Mouse (Mus musculus) stomach, postnatal 0 days (tissue): ENCODE data around the gene Rps12. TPM values are rescaled to one million over a fixed set of nuclear protein-coding genes. Genes with fewer than 3 reads are reported as not detected.

Source experiments
- ATAC-seq: fragments of 200-750 bp; cut with Nextera tagmentation; 2 replicates; pipeline ENCODE4 v1.8.0; 2017; ENCODE audit not compliant: low FRiP score, low TSS enrichment
- DNase-seq: peaks from one replicate; pipeline ENCODE4 v3.0.0-alpha.2; 2016; ENCODE audit warnings: low spot score
- H3K27ac ChIP-seq: fragments of 300-500 bp; sonication (generic); replicated peaks from 2 replicates; pipeline ENCODE4 v1.5.1; 2014; ENCODE audit warnings: mild to moderate bottlenecking, control low read depth
- H3K27me3 ChIP-seq: fragments of 300-500 bp; sonication (generic); 2 replicates; pipeline ENCODE4 v1.6.1; 2014; ENCODE audit warnings: low read length; ENCODE audit not compliant: control insufficient read depth, insufficient read depth
- H3K36me3 ChIP-seq: fragments of 300-500 bp; sonication (generic); 2 replicates; pipeline ENCODE4 v1.6.1; 2014; ENCODE audit warnings: low read length, mixed read lengths; ENCODE audit not compliant: control insufficient read depth, insufficient read depth
- H3K4me1 ChIP-seq: fragments of 300-500 bp; sonication (generic); replicated peaks from 2 replicates; pipeline ENCODE4 v1.6.1; 2014; ENCODE audit warnings: antibody characterized with exemption; ENCODE audit not compliant: control insufficient read depth, insufficient read depth
- H3K4me2 ChIP-seq: fragments of 300-500 bp; sonication (generic); replicated peaks from 2 replicates; pipeline ENCODE4 v1.6.1; 2014; ENCODE audit warnings: low read depth, mild to moderate bottlenecking, control low read depth, moderate library complexity
- H3K4me3 ChIP-seq: fragments of 300-500 bp; sonication (generic); 2 replicates; pipeline ENCODE4 v1.5.1; 2014; ENCODE audit warnings: low read depth, low read length, control low read depth
- H3K9ac ChIP-seq: fragments of 300-500 bp; sonication (generic); 2 replicates; pipeline ENCODE4 v1.6.1; 2014; ENCODE audit warnings: mild to moderate bottlenecking, low read length, control low read depth, mixed read lengths
- H3K9me3 ChIP-seq: fragments of 300-500 bp; sonication (generic); 2 replicates; pipeline ENCODE4 v1.6.1; 2016; ENCODE audit warnings: low read length; ENCODE audit not compliant: control insufficient read depth
- CTCF ChIP-seq: IDR thresholded peaks from 2 replicates; pipeline ENCODE4 v1.5.1; 2016; ENCODE audit warnings: antibody characterized with exemption, low read depth, mild to moderate bottlenecking, moderate library complexity
- EP300 ChIP-seq: optimal IDR thresholded peaks from 2 replicates; pipeline ENCODE3; 2016; ENCODE audit warnings: antibody characterized with exemption
- WGBS: fragments of 180-500 bp; shearing (Covaris S2); extraction: QIAGEN DNeasy Blood & Tissue Kit; methylation state at CpG from one replicate; pipeline ENCODE4 v1.1.7; 2014; 5-methylcytosine and 5-hydroxymethylcytosine counted together
- polyA plus RNA-seq: library from polyadenylated mRNA; unstranded; fragments of >200 nt; fragmentation: Nextera tagmentation; extraction: Ambion mirVana; gene quantifications from 2 replicates; pipeline ENCODE4 v1.2.1, GENCODE M21; 2015

Rps12 gene
- polyA plus RNA-seq, 1 experiment from 2014 or later = 215 TPM

- H3K4me3 ChIP-seq = no peak overlapping the region
- TF ChIP-seq EP300 (no peak), CTCF (no peak)
- H3K9ac ChIP-seq = no peak overlapping the region
- DNase-seq = no peak
- no peaks in the 10 kb centered on the region for H3K9me3 ChIP-seq
- peaks cover 9% of the 10 kb centered on the region; the same call in 1 of the 2 replicates for H3K36me3 ChIP-seq
- H3K4me2 ChIP-seq = no peak overlapping the region
- no peaks in the 10 kb centered on the region for H3K4me1 ChIP-seq
- 30% methylated on average over 2 of the region's 2 CpGs for WGBS
- ATAC-seq = no peak
- H3K27me3 ChIP-seq = no peaks in the 10 kb centered on the region
- H3K27ac ChIP-seq = no peak overlapping the region
Measured at GRCm38 (mm10) chr10:23783493-23783884, 3.6 kb downstream of the Rps12 start.

DNA sequence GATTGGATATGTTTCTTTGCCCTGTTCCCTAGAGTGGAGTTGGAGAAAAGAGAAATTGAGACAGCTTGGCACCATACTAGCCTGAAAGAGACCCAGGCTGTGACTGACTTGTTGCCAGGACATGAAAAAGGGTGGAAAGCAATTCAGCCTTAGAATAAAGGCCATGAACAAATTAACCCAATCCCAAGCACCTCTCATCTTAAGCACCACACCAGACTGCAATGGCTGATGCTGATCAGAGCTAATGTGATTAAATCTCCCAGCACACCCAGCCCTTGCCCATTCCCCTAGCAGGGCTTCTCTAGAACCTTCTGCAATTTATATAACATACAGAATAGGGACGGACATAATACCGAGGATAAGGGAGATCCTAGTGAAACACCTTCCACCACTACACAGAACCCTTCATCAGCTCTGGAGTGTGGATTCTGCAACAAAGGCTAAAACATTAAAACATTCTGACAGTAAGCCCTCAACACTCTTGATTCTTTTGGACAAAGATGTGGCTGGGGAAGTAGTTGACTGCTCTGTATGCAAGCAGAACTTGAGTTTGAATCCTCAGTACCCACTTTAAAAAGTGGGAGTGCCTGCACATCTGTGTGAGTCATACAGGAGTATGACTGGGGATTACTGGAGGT, 4.1 kb downstream of the Rps12 start:
- Histone ChIP-seq H3K9me3 (no peaks in the 10 kb centered on the region), H3K9ac (no peak overlapping the region), H3K4me2 (no peak overlapping the region), H3K4me1 (no peaks in the 10 kb centered on the region), H3K36me3 (peaks cover 9% of the 10 kb centered on the region; the same call in 1 of the 2 replicates), H3K27ac (no peak overlapping the region), H3K4me3 (no peak overlapping the region), H3K27me3 (no peaks in the 10 kb centered on the region)
- ATAC-seq (no peak), DNase-seq (no peak)
- WGBS = 40% methylated on average over 2 of the region's 2 CpGs
- TF ChIP-seq EP300 = no peak
- no peak for TF ChIP-seq CTCF

- no peak overlapping the region for H3K27ac ChIP-seq
- 75% methylated on average over 11 of the region's 11 CpGs for whole genome bisulfite sequencing
- H3K4me1 ChIP-seq = no peaks in the 10 kb centered on the region
- ATAC-seq (no peak), DNase-seq (no peak)
- TF ChIP-seq CTCF (no peak), EP300 (no peak)
- H3K4me2 ChIP-seq = no peak overlapping the region
- H3K27me3 ChIP-seq = no peaks in the 10 kb centered on the region
- H3K4me3 ChIP-seq = no peak overlapping the region
- peaks cover 9% of the 10 kb centered on the region; the same call in 1 of the 2 replicates for H3K36me3 ChIP-seq
- H3K9ac ChIP-seq = no peak overlapping the region
- no peaks in the 10 kb centered on the region for H3K9me3 ChIP-seq
Measured at GRCm38 (mm10) chr10:23781760-23782735, 5.0 kb downstream of the Rps12 start.

GRCm38 (mm10) chr10:23780539-23781275, 6.4 kb downstream of the Rps12 start:
- TF ChIP-seq EP300 (no peak), CTCF (no peak)
- no peak for DNase-seq
- 71% methylated on average over 6 of the region's 6 CpGs for WGBS

DNA sequence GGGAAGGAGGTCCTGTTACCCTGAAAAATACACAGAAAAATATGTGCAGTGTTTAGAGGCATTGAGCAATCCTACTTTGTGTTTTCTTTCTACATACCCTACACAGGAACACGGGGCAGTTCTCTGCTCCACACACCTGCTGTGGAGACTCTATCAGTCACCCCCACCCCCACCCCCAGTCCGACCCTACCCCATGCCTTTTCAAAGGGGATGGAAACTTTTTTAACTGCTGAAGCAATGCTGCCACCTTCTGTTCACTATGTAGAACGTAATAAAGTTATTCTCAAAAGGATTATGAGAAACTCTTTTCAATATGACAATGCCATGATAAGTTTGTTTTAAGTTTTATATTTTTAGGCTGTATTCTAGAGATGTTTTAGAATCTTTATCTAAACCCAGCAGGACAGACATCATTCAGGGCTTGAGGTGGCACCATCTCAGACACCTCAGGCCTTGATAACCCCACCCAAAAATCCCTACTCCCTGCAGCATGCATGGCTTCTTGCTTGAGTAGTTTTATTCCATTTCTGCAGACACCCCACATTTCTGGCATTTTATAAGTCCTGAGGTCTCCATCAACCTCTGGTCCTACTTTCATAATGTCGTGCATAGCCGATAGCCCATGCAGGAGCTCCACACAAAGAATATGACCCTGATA, 9.7 kb downstream of the Rps12 start:
- no peaks in the 10 kb centered on the region for H3K36me3 ChIP-seq
- ATAC-seq (no peak), DNase-seq (no peak)
- H3K9ac ChIP-seq = no peak overlapping the region
- TF ChIP-seq CTCF (peak; percentile 69), EP300 (no peak)
- H3K4me3 ChIP-seq = no peak overlapping the region
- no peaks in the 10 kb centered on the region for H3K27me3 ChIP-seq
- 31% methylated on average over 5 of the region's 5 CpGs for WGBS
- no peaks in the 10 kb centered on the region for H3K9me3 ChIP-seq
- H3K4me2 ChIP-seq = no peak overlapping the region
- H3K27ac ChIP-seq = no peak overlapping the region
- no peaks in the 10 kb centered on the region for H3K4me1 ChIP-seq

More at GRCm38 (mm10) chr10:23780539-23781275, 6.4 kb downstream of the Rps12 start:
- Histone ChIP-seq H3K4me1 (no peaks in the 10 kb centered on the region), H3K4me3 (no peak overlapping the region), H3K27ac (no peak overlapping the region), H3K4me2 (no peak overlapping the region), H3K9ac (no peak overlapping the region), H3K9me3 (no peaks in the 10 kb centered on the region), H3K27me3 (no peaks in the 10 kb centered on the region), H3K36me3 (peaks cover 9% of the 10 kb centered on the region; the same call in 1 of the 2 replicates)
- ATAC-seq = no peak
